Mouse (Mus musculus): ENCODE measurements at regions not wholly inside any gene's neighbourhood (a gene's known extent, or its start where the extent isn't known, plus 50 kb on each side); places are given as distances from the start of the nearest gene placed in this dataset.

GRCm38 (mm10) chr1:193847922-193848321 lies 477.8 kb upstream of the Camk1g start:
- Histone ChIP-seq H3K27me3 (replicated peaks) (no peaks in the 10 kb centered on the region), H3K4me3 (replicated peaks) (no peak overlapping the region), H3K4me2 (replicated peaks) (no peak overlapping the region), H3K27ac (no peak overlapping the region), H3K36me3 (no peaks in the 10 kb centered on the region), H3K4me1 (replicated peaks) (no peaks in the 10 kb centered on the region), H3K9me3 (no peaks in the 10 kb centered on the region), H3K9ac (no peak overlapping the region)
- 76% methylated on average over 5 of the region's 5 CpGs for WGBS
- no peak for ATAC-seq

GRCm38 (mm10) chr1:193844868-193845267 lies 474.8 kb upstream of the Camk1g start:
- no peak overlapping the region for H3K9ac ChIP-seq
- no peaks in the 10 kb centered on the region for H3K36me3 ChIP-seq
- no peaks in the 10 kb centered on the region for H3K9me3 ChIP-seq
- no peaks in the 10 kb centered on the region for H3K4me1 ChIP-seq (replicated peaks)
- no peak overlapping the region for H3K27ac ChIP-seq
- ATAC-seq = no peak
- H3K4me3 ChIP-seq (replicated peaks) = no peak overlapping the region
- H3K27me3 ChIP-seq (replicated peaks) = no peaks in the 10 kb centered on the region
- H3K4me2 ChIP-seq (replicated peaks) = no peak overlapping the region

GRCm38 (mm10) chr1:193844461-193844860 lies 474.4 kb upstream of the Camk1g start:
- Histone ChIP-seq H3K4me2 (replicated peaks) (no peak overlapping the region), H3K36me3 (no peaks in the 10 kb centered on the region), H3K27ac (no peak overlapping the region), H3K9ac (no peak overlapping the region), H3K27me3 (replicated peaks) (no peaks in the 10 kb centered on the region), H3K4me1 (replicated peaks) (no peaks in the 10 kb centered on the region), H3K9me3 (no peaks in the 10 kb centered on the region), H3K4me3 (replicated peaks) (no peak overlapping the region)
- ATAC-seq = no peak
- WGBS = 25% methylated on average over 1 of the region's 1 CpGs

GRCm38 (mm10) chr1:193800998-193801397 lies 430.9 kb upstream of the Camk1g start:
- ATAC-seq = no peak
- 51% methylated on average over 3 of the region's 3 CpGs for WGBS
- Histone ChIP-seq H3K27me3 (replicated peaks) (no peaks in the 10 kb centered on the region), H3K4me3 (replicated peaks) (no peak overlapping the region), H3K9me3 (no peaks in the 10 kb centered on the region), H3K9ac (no peak overlapping the region), H3K27ac (no peak overlapping the region), H3K36me3 (no peaks in the 10 kb centered on the region), H3K4me2 (replicated peaks) (no peak overlapping the region), H3K4me1 (replicated peaks) (no peaks in the 10 kb centered on the region)

GRCm38 (mm10) chr1:193790579-193790978 lies 420.5 kb upstream of the Camk1g start:
- no peak for ATAC-seq
- WGBS = 80% methylated on average over 2 of the region's 2 CpGs
- Histone ChIP-seq H3K4me1 (replicated peaks) (no peaks in the 10 kb centered on the region), H3K27me3 (replicated peaks) (no peaks in the 10 kb centered on the region), H3K4me3 (replicated peaks) (no peak overlapping the region), H3K4me2 (replicated peaks) (no peak overlapping the region), H3K36me3 (no peaks in the 10 kb centered on the region), H3K9me3 (no peaks in the 10 kb centered on the region), H3K9ac (no peak overlapping the region), H3K27ac (no peak overlapping the region)

GRCm38 (mm10) chr1:193788496-193788895 lies 418.4 kb upstream of the Camk1g start:
- WGBS = 82% methylated on average over 2 of the region's 2 CpGs
- H3K4me3 ChIP-seq (replicated peaks) = no peak overlapping the region
- no peak overlapping the region for H3K9ac ChIP-seq
- no peaks in the 10 kb centered on the region for H3K4me1 ChIP-seq (replicated peaks)
- H3K27ac ChIP-seq = no peak overlapping the region
- no peaks in the 10 kb centered on the region for H3K9me3 ChIP-seq
- no peak for ATAC-seq
- no peaks in the 10 kb centered on the region for H3K36me3 ChIP-seq
- no peak overlapping the region for H3K4me2 ChIP-seq (replicated peaks)
- H3K27me3 ChIP-seq (replicated peaks) = no peaks in the 10 kb centered on the region

GRCm38 (mm10) chr1:193787417-193787816 lies 417.3 kb upstream of the Camk1g start:
- WGBS = 77% methylated on average over 1 of the region's 1 CpGs
- no peak overlapping the region for H3K4me2 ChIP-seq (replicated peaks)

GRCm38 (mm10) chr1:193784966-193785365 lies 414.9 kb upstream of the Camk1g start:
- 81% methylated on average over 1 of the region's 1 CpGs for WGBS

More at GRCm38 (mm10) chr1:193787417-193787816, 417.3 kb upstream of the Camk1g start:
- no peak overlapping the region for H3K4me3 ChIP-seq (replicated peaks)
- H3K27me3 ChIP-seq (replicated peaks) = no peaks in the 10 kb centered on the region
- no peaks in the 10 kb centered on the region for H3K36me3 ChIP-seq
- H3K9me3 ChIP-seq = no peaks in the 10 kb centered on the region
- no peaks in the 10 kb centered on the region for H3K4me1 ChIP-seq (replicated peaks)
- H3K9ac ChIP-seq = no peak overlapping the region
- H3K27ac ChIP-seq = no peak overlapping the region
- ATAC-seq = no peak

GRCm38 (mm10) chr1:193784526-193784925 lies 414.4 kb upstream of the Camk1g start:
- Histone ChIP-seq H3K4me2 (replicated peaks) (no peak overlapping the region), H3K9ac (no peak overlapping the region), H3K4me1 (replicated peaks) (no peaks in the 10 kb centered on the region), H3K4me3 (replicated peaks) (no peak overlapping the region), H3K27me3 (replicated peaks) (no peaks in the 10 kb centered on the region), H3K36me3 (no peaks in the 10 kb centered on the region), H3K9me3 (no peaks in the 10 kb centered on the region), H3K27ac (no peak overlapping the region)
- no peak for ATAC-seq
- WGBS = 85% methylated on average over 2 of the region's 2 CpGs

More at GRCm38 (mm10) chr1:193784966-193785365, 414.9 kb upstream of the Camk1g start:
- H3K36me3 ChIP-seq = no peaks in the 10 kb centered on the region
- no peaks in the 10 kb centered on the region for H3K27me3 ChIP-seq (replicated peaks)
- no peaks in the 10 kb centered on the region for H3K9me3 ChIP-seq
- no peak overlapping the region for H3K4me2 ChIP-seq (replicated peaks)
- ATAC-seq = no peak
- no peak overlapping the region for H3K27ac ChIP-seq
- no peak overlapping the region for H3K4me3 ChIP-seq (replicated peaks)
- H3K9ac ChIP-seq = no peak overlapping the region
- H3K4me1 ChIP-seq (replicated peaks) = no peaks in the 10 kb centered on the region

- no peak overlapping the region for H3K4me2 ChIP-seq (replicated peaks)
- no peaks in the 10 kb centered on the region for H3K27me3 ChIP-seq (replicated peaks)
- H3K4me1 ChIP-seq (replicated peaks) = no peaks in the 10 kb centered on the region
- H3K36me3 ChIP-seq = no peaks in the 10 kb centered on the region
- ATAC-seq = no peak
- no peak overlapping the region for H3K27ac ChIP-seq
- no peaks in the 10 kb centered on the region for H3K9me3 ChIP-seq
- no peak overlapping the region for H3K4me3 ChIP-seq (replicated peaks)
- WGBS = 83% methylated on average over 1 of the region's 1 CpGs
- no peak overlapping the region for H3K9ac ChIP-seq
These were observed 408.1 kb upstream of the Camk1g start for GRCm38 (mm10) chr1:193778181-193778580.

GRCm38 (mm10) chr1:193769546-193769945 lies 399.4 kb upstream of the Camk1g start:
- Histone ChIP-seq H3K27ac (no peak overlapping the region), H3K4me1 (replicated peaks) (no peaks in the 10 kb centered on the region), H3K9me3 (no peaks in the 10 kb centered on the region), H3K27me3 (replicated peaks) (no peaks in the 10 kb centered on the region), H3K4me2 (replicated peaks) (no peak overlapping the region), H3K36me3 (no peaks in the 10 kb centered on the region), H3K4me3 (replicated peaks) (no peak overlapping the region), H3K9ac (no peak overlapping the region)
- 69% methylated on average over 4 of the region's 4 CpGs for WGBS
- no peak for ATAC-seq

GRCm38 (mm10) chr1:193764103-193764502 lies 394.0 kb upstream of the Camk1g start:
- H3K36me3 ChIP-seq = no peaks in the 10 kb centered on the region
- H3K27ac ChIP-seq = no peak overlapping the region
- H3K4me2 ChIP-seq (replicated peaks) = no peak overlapping the region
- no peaks in the 10 kb centered on the region for H3K27me3 ChIP-seq (replicated peaks)
- no peaks in the 10 kb centered on the region for H3K4me1 ChIP-seq (replicated peaks)
- H3K9me3 ChIP-seq = no peaks in the 10 kb centered on the region
- no peak for ATAC-seq
- no peak overlapping the region for H3K9ac ChIP-seq
- H3K4me3 ChIP-seq (replicated peaks) = no peak overlapping the region

- H3K27me3 ChIP-seq (replicated peaks) = no peaks in the 10 kb centered on the region
- H3K9ac ChIP-seq = no peak overlapping the region
- 41% methylated on average over 4 of the region's 4 CpGs for WGBS
- no peak overlapping the region for H3K27ac ChIP-seq
- H3K4me3 ChIP-seq (replicated peaks) = no peak overlapping the region
- no peaks in the 10 kb centered on the region for H3K4me1 ChIP-seq (replicated peaks)
- H3K36me3 ChIP-seq = no peaks in the 10 kb centered on the region
- H3K4me2 ChIP-seq (replicated peaks) = no peak overlapping the region
- no peaks in the 10 kb centered on the region for H3K9me3 ChIP-seq
- ATAC-seq = no peak
These were observed 381.7 kb upstream of the Camk1g start for GRCm38 (mm10) chr1:193751819-193752251.

GRCm38 (mm10) chr1:193750929-193751328 lies 380.8 kb upstream of the Camk1g start:
- Histone ChIP-seq H3K27me3 (replicated peaks) (no peaks in the 10 kb centered on the region), H3K36me3 (no peaks in the 10 kb centered on the region), H3K4me2 (replicated peaks) (no peak overlapping the region), H3K9me3 (no peaks in the 10 kb centered on the region), H3K9ac (no peak overlapping the region), H3K4me3 (replicated peaks) (no peak overlapping the region), H3K4me1 (replicated peaks) (no peaks in the 10 kb centered on the region), H3K27ac (no peak overlapping the region)
- WGBS = 73% methylated on average over 4 of the region's 4 CpGs
- no peak for ATAC-seq
